Mouse (Mus musculus): ENCODE results near the gene Defb19. TPM values are rescaled to one million over a fixed set of nuclear protein-coding genes. Genes with fewer than 3 reads are reported as not detected.
A peak's percentile ranks its signal among the peaks of the same experiment; 100 is the strongest.

The Defb19 gene
- total RNA-seq, 2 experiments from 2014 or later = not detected

DNA sequence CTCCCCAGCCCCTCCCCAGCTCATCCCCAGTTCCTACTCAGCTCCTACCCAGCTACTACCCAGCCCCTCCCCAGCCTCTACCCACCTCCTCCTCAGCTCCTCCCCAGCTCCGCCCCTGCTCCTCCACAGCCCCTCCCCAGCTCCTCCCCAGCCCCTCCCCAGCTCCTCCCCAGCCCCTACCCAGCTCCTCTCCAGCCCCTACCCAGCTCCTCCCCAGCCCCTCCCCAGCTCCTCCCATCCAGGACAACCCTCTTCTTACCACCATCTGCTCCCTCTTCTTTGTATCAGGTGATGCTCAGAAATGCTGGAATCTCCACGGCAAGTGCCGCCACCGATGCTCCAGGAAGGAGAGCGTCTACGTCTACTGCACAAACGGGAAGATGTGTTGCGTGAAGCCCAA lies 32.1 kb upstream of the Defb19 start:
- intact Hi-C loops (cut with DNase I) = no loop called here
- no peak for TF ChIP-seq CTCF (IDR thresholded peaks at IDR 0.05)
- no peak for DNase-seq
- H3K27ac ChIP-seq = no peak overlapping the region
- no peak overlapping the region for H3K4me3 ChIP-seq

DNA sequence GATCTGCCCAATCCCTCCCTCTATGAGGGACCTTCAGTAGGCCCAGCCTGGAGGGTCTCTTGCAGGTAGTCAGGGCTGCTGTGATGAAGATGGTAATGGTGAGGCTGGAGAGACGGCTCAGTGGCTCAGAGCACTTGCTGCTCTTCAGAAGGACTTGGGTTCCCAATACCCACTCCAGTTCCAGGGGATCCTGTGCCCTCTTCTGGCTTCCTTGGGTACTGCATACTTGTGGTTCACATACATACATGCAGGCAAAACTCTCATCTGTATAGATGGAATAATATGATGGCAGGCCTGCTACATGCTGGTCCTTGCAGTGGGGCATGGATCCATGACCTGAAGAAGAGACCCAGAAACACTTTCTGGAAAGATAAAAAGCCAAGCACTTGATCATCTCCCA lies 28.6 kb upstream of the Defb19 start:
- intact Hi-C loops (cut with DNase I) = no loop called here
- H3K4me3 ChIP-seq = no peak overlapping the region
- H3K27ac ChIP-seq = no peak overlapping the region
- TF ChIP-seq CTCF (IDR thresholded peaks at IDR 0.05) = no peak
- DNase-seq = no peak

DNA sequence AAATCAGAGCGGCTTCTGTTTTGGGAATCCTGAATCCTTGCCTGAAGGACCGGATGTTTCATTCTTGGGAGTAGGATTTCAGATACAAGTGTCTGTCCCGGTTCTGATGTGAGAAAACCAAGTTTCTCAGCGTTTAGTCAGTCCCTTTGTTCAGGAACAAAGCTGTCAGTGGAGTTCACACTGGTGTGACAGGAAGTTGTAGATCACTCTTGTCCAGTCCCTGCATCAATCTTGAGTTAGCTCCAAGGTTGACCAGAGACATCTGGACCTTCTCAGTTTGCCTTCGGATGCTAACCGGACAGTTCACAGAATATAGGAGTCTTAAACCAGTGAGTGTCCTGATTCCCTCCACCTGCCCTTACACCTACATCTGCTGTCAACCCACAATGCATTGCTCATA lies 27.6 kb upstream of the Defb19 start:
- no peak overlapping the region for H3K4me3 ChIP-seq
- intact Hi-C loops (cut with DNase I) = no loop called here
- DNase-seq = no peak
- no peak overlapping the region for H3K27ac ChIP-seq
- TF ChIP-seq CTCF (IDR thresholded peaks at IDR 0.05) = no peak

DNA sequence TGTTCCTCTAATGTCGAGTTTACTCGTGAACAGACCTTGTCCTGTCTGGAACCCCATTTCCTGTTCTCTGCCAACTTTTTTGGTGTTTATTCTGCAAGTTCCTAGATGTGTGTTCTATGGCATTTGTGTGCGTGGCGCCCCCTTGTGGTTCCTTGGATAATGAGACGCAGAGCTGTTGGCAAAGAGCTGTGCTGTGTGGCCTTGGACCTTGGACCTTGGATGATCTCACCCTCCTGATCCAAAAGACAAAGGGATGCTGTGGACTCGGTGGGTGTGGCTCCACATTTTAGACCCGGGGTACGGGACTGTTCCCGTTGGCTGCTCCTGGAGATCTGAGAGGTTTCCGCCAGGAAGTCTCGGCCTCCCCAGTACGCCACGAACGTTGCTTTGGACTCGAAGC lies 23.9 kb upstream of the Defb19 start, which contains the start of gene Defb36:
Gene Defb36, plus strand, starts transcription at position 271 of the 400 bp plus-strand sequence.
- H3K27ac ChIP-seq = no peak within 1 kb of the TSS
- intact Hi-C loops (cut with DNase I) = no loop called here
- TF ChIP-seq CTCF (IDR thresholded peaks at IDR 0.05) = peak; percentile 54
- no peak within 1 kb of the TSS for H3K4me3 ChIP-seq
- DNase-seq = peak; percentile 45

DNA sequence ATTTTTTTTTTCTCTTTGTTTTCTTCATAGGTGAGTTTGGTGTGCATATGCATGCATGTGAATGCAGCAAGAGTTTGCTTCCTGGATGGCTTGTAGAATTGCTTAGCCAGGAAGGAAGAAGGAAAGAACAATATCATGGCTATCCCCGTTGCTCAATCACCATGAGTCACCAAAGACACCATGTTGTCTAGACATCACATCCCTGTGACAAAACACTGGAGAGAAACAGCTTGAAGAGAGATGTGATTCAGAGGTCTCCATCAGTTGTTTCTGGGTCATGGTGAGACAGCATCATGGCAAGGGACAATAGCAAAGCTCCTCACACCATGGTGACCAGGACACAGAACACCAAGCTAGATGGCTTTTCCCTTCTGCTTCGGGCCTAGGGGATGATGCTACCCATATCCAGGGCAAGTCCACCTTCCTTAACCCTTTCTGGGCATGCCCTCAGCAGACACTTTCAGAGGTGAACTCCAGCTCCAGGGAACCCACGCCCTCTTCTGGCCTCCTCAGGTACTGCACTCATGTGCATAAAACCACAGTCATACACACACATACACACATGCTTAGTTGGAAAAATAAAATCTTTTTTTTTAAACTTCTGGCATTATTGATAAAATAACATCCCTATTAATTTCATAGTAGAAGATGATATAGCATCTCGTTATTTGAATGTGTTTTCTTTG lies 21.3 kb upstream of the Defb19 start:
- DNase-seq = no peak
- no peak overlapping the region for H3K27ac ChIP-seq
- no peak overlapping the region for H3K4me3 ChIP-seq
- intact Hi-C loops (cut with DNase I) = no loop called here
- TF ChIP-seq CTCF (IDR thresholded peaks at IDR 0.05) = peak; percentile 29; the same call in 1 of the 2 replicates

DNA sequence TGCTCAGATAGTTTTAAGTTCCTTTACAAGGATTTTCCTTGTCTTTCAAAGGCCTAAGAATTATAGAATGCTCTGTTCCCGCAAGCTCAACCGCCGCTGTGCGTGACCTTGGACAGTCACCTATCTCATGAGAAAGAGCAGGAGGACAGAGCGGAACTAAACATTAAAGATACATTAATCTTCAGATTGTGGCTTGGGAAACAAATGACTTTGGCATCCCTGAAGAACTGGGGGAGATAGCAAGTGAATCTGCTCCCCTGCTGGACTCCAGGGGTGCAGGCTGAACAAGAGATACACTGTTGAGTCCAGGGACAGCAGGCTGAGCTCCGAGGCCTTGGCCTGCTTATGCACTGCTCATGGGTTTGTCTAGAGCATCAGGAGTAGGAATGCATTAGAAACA lies 20.0 kb upstream of the Defb19 start:
- intact Hi-C loops (cut with DNase I) = no loop called here
- DNase-seq = no peak
- no peak for TF ChIP-seq CTCF (IDR thresholded peaks at IDR 0.05)
- Histone ChIP-seq H3K4me3 (no peak overlapping the region), H3K27ac (no peak overlapping the region)

DNA sequence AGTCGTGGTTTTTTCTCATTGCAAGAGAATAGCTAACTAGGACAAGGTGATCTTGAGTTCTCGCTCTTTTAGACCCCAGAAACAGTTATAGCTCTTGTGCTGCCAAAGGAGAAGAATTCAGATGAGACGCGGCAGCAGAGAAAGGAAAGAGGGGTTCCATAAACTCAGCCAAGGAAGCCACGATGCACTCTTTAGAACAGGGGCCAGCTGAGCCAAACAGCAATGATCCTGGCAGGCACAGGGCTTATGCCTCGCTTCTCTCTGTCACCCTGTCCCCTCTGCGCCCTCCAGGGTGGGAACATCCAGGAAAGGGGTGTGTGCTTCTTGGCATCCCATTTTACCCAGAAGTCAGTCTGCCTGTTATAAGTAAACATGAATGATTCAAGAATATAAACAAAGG lies 19.2 kb upstream of the Defb19 start, which contains the start of gene Defb45:
Gene Defb45, minus strand, starts transcription at position 101 of the 400 bp plus-strand sequence.
- H3K4me3 ChIP-seq = no peak within 1 kb of the TSS
- intact Hi-C loops (cut with DNase I) = no loop called here
- no peak for DNase-seq
- no peak for TF ChIP-seq CTCF (IDR thresholded peaks at IDR 0.05)
- no peak within 1 kb of the TSS for H3K27ac ChIP-seq

DNA sequence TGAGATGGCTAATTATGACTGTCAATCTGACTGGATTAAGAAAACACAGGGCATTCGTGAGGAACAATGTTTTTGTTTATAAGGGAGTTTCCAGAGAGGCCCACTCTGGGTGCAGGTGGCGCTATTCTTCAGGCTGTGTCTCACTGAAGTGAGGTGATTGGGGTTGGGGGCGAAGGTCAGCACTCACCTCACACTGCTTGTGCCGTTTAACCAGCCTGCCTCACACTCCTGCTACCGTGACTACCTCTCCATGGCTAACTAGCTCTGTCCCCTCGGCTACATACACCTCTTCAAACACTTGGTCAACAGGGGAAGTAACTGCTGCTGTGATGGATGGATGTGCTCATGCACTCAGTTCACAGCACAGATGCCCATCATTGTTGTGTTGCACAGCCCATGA lies 8.9 kb upstream of the Defb19 start:
- Histone ChIP-seq H3K4me3 (no peak overlapping the region), H3K27ac (no peak overlapping the region)
- intact Hi-C loops (cut with DNase I) = no loop called here
- TF ChIP-seq CTCF (IDR thresholded peaks at IDR 0.05) = no peak
- no peak for DNase-seq

DNA sequence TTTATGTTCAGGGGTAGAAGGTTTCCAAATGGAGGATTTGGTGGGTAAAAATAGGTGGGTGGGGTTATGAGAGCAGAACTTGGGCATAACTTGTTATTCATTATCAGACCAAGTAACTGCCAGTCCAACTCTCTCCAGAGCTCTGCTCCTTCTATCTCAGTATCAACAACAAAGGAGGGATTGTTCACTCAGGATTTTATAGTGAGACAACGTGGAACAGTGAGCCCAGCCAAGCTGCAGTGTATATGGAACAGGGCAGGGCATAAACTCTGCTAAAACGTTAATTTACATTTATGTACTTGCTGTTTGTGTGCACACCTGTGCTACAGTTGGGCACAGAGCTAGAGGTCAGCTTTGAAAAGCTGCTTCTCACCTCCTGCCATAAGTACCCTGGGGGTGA lies 8.3 kb upstream of the Defb19 start:
- no peak for DNase-seq
- no peak overlapping the region for H3K4me3 ChIP-seq
- H3K27ac ChIP-seq = no peak overlapping the region
- intact Hi-C loops (cut with DNase I) = no loop called here
- no peak for TF ChIP-seq CTCF (IDR thresholded peaks at IDR 0.05)

DNA sequence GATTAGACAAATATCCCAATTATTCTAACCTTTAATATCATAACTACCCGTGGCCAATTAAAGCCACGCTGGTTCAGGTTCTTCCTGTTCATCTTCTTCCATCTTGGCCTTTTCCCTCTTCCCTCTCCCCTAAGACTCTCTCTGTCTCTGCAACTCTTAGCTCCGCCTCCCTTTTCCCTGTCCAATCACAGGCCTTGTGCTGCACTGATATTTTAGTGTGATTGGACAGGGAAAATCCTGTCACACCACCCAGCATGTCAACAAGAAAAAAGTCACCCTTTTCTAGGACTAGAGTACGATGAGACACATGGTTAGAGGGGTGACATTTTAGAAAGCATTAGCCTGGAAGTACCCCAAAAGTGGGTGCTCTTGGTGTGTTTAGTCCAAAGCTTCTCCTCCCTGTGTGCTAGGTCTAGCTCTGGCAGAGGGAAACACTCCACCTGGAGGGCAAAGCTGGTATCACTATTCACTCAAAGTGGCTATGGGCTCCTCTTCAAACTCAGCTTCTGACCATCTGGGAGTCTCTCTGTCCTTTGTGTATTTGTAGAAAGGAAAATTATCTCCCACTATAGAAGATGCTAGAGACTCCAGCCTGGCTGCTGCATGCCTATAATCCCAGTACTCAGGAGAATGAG lies 6.9 kb upstream of the Defb19 start:
- DNase-seq = no peak
- peak; percentile 39; the same call in 1 of the 2 replicates for TF ChIP-seq CTCF (IDR thresholded peaks at IDR 0.05)
- Histone ChIP-seq H3K4me3 (no peak overlapping the region), H3K27ac (no peak overlapping the region)
- intact Hi-C loops (cut with DNase I) = no loop called here

DNA sequence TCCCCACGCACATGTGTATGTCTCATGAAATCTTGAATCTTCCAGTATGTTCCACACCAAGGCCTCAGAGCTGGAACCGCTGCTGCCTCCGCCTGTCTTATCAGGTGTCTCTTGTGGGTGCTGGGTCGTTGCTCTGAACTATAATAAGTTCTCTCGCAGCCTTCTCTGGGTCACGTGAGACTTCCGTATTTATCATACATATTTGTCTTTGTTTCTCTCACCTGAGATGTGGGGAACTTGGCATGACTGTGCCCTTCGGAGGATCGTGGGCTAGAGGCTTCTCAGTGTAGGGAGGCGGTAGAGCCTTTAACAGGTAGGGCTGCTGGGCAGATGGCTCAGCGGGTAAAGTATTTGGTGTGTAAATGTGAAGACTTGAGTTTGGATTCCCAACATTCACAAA lies 500 bp upstream of the Defb19 start:
- no peak overlapping the region for H3K4me3 ChIP-seq
- no peak overlapping the region for H3K27ac ChIP-seq
- DNase-seq = no peak
- no peak for TF ChIP-seq CTCF (IDR thresholded peaks at IDR 0.05)
- intact Hi-C loops (cut with DNase I) = no loop called here

DNA sequence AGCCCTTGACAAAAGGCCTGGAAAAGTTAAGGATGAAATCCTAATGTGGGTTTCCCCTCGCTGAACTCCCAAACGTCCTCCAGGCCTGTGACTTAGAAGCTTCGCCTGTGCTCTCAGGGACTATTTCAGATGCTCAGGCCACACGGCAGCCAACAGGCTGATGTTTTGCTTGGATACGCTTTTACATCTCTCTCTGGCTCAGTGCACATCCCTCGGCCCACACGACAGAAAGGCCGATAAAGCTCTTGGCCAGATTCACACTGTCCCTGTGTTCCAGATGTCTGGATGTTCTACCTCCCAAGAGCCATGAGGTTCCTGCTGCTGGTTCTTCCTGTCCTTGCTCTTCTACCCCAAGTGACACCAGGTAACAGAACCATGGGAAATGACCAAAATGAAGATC lies 6.6 kb downstream of the Defb19 start:
- TF ChIP-seq CTCF (IDR thresholded peaks at IDR 0.05) = no peak
- Histone ChIP-seq H3K27ac (no peak overlapping the region), H3K4me3 (no peak overlapping the region)
- intact Hi-C loops (cut with DNase I) = no loop called here
- no peak for DNase-seq

DNA sequence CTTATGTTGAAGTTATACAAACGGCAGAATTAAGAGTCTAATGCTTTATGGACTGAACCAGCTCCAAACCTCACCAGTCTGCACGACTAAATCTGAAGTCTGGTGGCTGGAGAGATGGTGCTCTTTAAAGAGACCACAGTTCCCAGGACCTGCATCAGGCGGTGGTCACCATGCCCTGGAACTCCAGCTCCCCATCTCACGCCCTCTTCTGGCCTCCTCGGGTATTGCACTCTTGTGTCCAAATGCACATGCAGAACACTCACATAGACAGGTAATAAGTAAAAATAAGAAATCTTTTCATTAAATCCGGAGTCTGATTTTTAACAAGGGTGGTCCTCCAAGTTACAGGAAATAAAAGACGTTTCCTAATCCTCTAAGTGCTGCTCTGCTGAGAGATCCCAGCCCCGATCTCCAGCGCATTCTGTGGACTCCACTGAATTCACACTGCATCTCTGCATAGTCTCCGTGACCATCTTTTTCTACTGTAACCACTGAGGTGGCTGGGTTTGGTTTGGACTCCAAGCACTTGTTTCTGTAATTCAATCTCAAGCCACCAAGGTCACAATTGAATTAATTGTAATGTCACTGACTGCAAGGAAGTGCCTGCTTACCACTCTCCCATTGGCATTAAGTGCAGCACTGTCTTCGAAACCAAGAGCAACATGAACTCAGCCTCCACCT lies 7.9 kb downstream of the Defb19 start, which contains the start of gene Defb21:
Gene Defb21, plus strand, starts transcription at position 631 of the 681 bp plus-strand sequence.
- no peak for DNase-seq
- peak; percentile 36 for TF ChIP-seq CTCF (IDR thresholded peaks at IDR 0.05)

More for the DNA sequence above, 7.9 kb downstream of the Defb19 start, which contains the start of gene Defb21:
- intact Hi-C loops (cut with DNase I) = no loop called here
- Histone ChIP-seq H3K4me3 (no peak within 1 kb of the TSS), H3K27ac (no peak within 1 kb of the TSS)
